Mouse (Mus musculus) midbrain, embryonic 15.5 days (tissue): ENCODE measurements around the gene Ube2t. TPM values are rescaled to one million over a fixed set of nuclear protein-coding genes. Genes with fewer than 3 reads are reported as not detected.

Experiments
- ATAC-seq: fragments of 200-750 bp; cut with Nextera tagmentation; replicated peaks from 2 replicates; pipeline ENCODE4 v1.8.0; 2017; ENCODE audit warnings: moderate TSS enrichment
- H3K27ac ChIP-seq: fragments of 300-500 bp; sonication (generic); 2 replicates; pipeline ENCODE4 v1.5.1; 2015; ENCODE audit warnings: mild to moderate bottlenecking, inconsistent platforms
- H3K27me3 ChIP-seq: fragments of 300-500 bp; sonication (generic); replicated peaks from 2 replicates; pipeline ENCODE4 v1.6.1; 2015; ENCODE audit warnings: inconsistent platforms
- H3K36me3 ChIP-seq: fragments of 300-500 bp; sonication (generic); replicated peaks from 2 replicates; pipeline ENCODE4 v1.6.1; 2015; ENCODE audit warnings: inconsistent platforms
- H3K4me1 ChIP-seq: fragments of 300-500 bp; sonication (generic); 2 replicates; pipeline ENCODE4 v1.6.1; 2015; ENCODE audit warnings: inconsistent platforms
- H3K4me2 ChIP-seq: fragments of 300-500 bp; sonication (generic); 2 replicates; pipeline ENCODE4 v1.6.1; 2015; ENCODE audit warnings: inconsistent platforms, mild to moderate bottlenecking, moderate library complexity
- H3K4me3 ChIP-seq: fragments of 300-500 bp; sonication (generic); 2 replicates; pipeline ENCODE4 v1.5.1; 2015; ENCODE audit warnings: mild to moderate bottlenecking, inconsistent platforms
- H3K9ac ChIP-seq: fragments of 300-500 bp; sonication (generic); 2 replicates; pipeline ENCODE4 v1.6.1; 2015; ENCODE audit warnings: mild to moderate bottlenecking, inconsistent platforms
- H3K9me3 ChIP-seq: fragments of 300-500 bp; sonication (generic); 2 replicates; pipeline ENCODE4 v1.6.1; 2016; ENCODE audit warnings: inconsistent platforms
- WGBS: fragments of 180-500 bp; shearing (Covaris S2); methylation state at CpG from one replicate; pipeline ENCODE4 v1.1.7; 2015; ENCODE audit warnings: mixed read lengths; 5-methylcytosine and 5-hydroxymethylcytosine counted together
- polyA plus RNA-seq: library from polyadenylated mRNA; unstranded; fragments of >200 nt; fragmentation: Nextera tagmentation; extraction: Ambion mirVana; gene quantifications from 2 replicates; pipeline ENCODE4 v1.2.1, GENCODE M21; 2015

Gene Ube2t
- polyA plus RNA-seq: 10.4 and 11.9 TPM in 2 replicates

DNA sequence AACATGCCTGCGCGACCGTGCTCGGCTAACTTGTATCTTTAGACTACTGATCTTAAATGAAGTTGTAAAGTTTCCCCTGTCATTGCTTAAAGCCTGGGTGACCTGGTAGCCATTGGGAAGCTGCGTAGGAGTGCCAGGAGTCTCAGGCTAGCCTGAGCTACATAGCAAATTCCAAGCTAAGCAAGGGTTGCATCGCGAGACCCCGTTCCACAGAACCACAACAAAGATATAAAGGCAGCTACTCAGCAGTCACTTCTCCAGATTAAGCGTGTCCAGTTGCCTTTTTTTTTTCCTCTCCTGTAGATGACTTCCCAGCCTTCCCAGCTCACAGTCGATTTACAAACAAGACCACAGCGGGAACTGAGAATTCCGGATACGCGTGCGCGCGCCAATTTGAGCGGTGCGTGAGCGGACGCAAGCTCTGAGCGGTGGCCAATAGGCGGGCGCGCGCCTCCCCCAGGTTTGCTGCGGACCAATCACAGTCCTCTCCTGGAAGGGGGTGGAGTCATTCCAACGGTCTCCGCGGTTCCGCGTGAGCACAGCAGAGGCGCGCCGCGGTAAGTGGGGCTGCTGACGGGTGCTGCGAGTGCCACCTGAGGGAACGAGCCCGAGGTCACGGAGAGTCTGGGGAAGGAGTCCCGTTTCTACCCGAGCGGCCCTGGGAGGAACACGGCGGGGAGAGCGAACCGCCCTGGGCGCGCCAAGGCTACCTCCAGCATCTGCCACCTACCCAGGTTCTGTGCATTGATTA, at the start of gene Ube2t:
Gene Ube2t (plus strand): TSS at position 513 of the 751 bp plus-strand sequence.
- WGBS: 2% methylated on average over 50 of the region's 50 CpGs
- Histone ChIP-seq H3K9me3 (no peaks in the 10 kb centered on the region), H3K27me3 (no peaks in the 10 kb centered on the region), H3K27ac (peak within 1 kb of the TSS; percentile 43; the same call in 1 of the 2 replicates), H3K4me3 (peak within 1 kb of the TSS; percentile 85), H3K36me3 (no peaks in the 10 kb centered on the region), H3K4me2 (peak within 1 kb of the TSS; percentile 82), H3K4me1 (peaks cover 13% of the 10 kb centered on the region), H3K9ac (peak within 1 kb of the TSS; percentile 55)
- peak; percentile 100 for ATAC-seq

DNA sequence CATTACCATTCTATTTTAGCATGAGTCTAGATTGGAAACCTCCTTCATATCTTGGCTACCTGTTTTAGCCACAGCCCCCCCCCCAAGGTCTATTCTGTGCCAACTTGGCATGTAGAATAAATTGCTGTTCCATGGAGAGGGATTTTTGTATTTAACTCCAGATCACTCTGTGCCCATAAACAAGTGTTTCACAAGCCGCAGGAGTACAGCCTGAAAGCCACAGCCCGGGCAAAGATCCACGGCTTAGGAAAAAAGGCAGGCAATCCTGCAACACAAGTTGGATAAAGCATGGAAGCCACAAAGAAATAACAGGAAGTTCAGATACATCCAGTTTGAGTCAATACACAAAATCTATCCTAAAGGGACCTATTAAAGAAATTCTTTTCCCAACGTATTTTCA, 48.8 kb upstream of the Ube2t start:
- no peaks in the 10 kb centered on the region for H3K27me3 ChIP-seq
- ATAC-seq: no peak
- no peak overlapping the region for H3K4me3 ChIP-seq
- WGBS: 86% methylated on average over 4 of the region's 4 CpGs
- no peaks in the 10 kb centered on the region for H3K4me1 ChIP-seq
- H3K9ac ChIP-seq: no peak overlapping the region
- H3K27ac ChIP-seq: no peak overlapping the region
- no peak overlapping the region for H3K4me2 ChIP-seq
- H3K9me3 ChIP-seq: no peaks in the 10 kb centered on the region
- no peaks in the 10 kb centered on the region for H3K36me3 ChIP-seq

DNA sequence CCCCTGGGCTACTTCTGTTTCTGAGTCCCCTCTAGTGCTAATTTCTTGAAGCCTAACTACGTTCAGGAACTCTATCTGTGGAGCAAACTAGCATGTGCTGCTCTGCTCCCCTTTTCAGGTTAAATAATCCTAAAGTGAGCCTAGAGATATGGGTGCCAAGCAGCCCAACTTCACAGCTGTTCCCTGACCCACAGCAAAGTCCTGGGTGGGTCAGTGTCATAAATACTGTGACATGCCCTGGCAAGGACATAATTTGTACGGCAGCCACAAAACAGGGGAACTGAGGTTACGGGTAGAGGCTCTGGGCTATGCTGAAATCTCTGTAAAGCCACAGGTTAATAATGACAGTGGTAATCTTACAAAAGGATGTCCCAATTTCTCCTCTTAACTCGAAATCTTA, 46.9 kb upstream of the Ube2t start:
- Histone ChIP-seq H3K9me3 (no peaks in the 10 kb centered on the region), H3K9ac (no peak overlapping the region), H3K27me3 (no peaks in the 10 kb centered on the region), H3K36me3 (no peaks in the 10 kb centered on the region), H3K4me3 (no peak overlapping the region), H3K4me2 (no peak overlapping the region), H3K27ac (no peak overlapping the region), H3K4me1 (no peaks in the 10 kb centered on the region)
- WGBS: 85% methylated on average over 4 of the region's 4 CpGs
- no peak for ATAC-seq

DNA sequence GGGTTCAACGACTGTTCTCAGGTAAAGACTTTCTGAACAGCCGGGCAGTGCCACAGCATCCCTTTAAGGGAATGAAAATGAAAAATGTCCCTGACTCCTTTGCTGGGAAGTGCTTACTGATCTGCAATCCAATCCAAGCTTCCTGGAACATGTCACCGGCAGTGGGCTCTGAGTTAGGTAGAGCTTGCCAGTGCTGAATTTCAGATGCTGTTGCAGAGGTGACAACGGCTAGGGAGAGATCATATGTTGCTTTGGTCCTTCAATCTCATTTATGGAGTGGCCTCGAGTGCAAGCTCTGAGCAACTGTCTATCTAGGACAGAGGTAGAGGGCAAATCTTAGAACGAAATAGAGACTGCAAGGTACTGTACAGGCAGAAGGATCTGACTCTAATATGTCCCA, 43.4 kb upstream of the Ube2t start:
- no peak overlapping the region for H3K4me3 ChIP-seq
- no peak overlapping the region for H3K4me2 ChIP-seq
- WGBS: 90% methylated on average over 6 of the region's 6 CpGs
- no peaks in the 10 kb centered on the region for H3K27me3 ChIP-seq
- H3K9me3 ChIP-seq: no peaks in the 10 kb centered on the region
- H3K4me1 ChIP-seq: no peaks in the 10 kb centered on the region
- H3K36me3 ChIP-seq: no peaks in the 10 kb centered on the region
- no peak overlapping the region for H3K27ac ChIP-seq
- no peak overlapping the region for H3K9ac ChIP-seq
- no peak for ATAC-seq

DNA sequence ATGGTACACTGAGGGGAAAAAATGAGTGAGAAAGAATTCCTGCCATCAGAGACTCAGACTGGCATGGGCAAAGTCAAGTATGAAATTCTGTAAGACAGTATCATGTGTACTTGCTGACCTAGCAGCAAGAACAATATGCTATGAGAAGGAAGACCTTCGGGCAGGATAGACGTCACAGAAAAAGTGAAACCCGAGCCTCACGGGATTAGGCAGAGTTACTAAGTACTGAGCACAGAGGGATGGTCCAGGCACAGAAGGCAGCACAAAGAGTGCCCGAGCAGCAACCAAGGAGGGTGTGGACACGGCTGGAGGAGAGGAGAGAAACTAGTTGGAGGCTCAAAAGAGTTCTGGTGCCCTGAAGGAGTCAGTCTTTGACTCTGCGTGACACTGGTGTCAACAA, 29.9 kb upstream of the Ube2t start:
- Histone ChIP-seq H3K27ac (no peak overlapping the region), H3K9me3 (no peaks in the 10 kb centered on the region), H3K27me3 (no peaks in the 10 kb centered on the region), H3K4me1 (no peaks in the 10 kb centered on the region), H3K9ac (no peak overlapping the region), H3K4me3 (no peak overlapping the region), H3K36me3 (no peaks in the 10 kb centered on the region), H3K4me2 (no peak overlapping the region)
- 35% methylated on average over 7 of the region's 7 CpGs for WGBS
- no peak for ATAC-seq

DNA sequence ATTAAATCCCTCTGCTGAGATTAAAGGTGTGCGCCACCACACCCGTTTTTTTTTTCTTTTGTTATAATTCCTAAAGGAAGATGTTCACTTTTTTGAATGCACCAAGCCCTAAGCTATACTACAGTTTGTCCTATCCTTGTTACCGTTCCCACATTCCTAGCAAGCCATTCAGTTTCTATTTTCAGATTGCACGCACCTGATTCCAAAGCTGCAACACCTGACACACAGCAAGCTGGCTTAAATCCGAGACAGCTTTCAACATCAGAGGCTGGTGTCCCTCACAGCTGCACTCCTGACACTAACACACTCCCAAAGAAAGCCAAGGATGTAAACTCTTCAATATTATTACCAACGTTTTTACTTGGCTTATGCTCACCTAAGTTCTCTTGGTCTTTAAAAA, 26.0 kb upstream of the Ube2t start:
- Histone ChIP-seq H3K36me3 (no peaks in the 10 kb centered on the region), H3K4me3 (no peak overlapping the region), H3K9ac (no peak overlapping the region), H3K27me3 (no peaks in the 10 kb centered on the region), H3K4me2 (no peak overlapping the region), H3K9me3 (no peaks in the 10 kb centered on the region), H3K27ac (no peak overlapping the region), H3K4me1 (no peaks in the 10 kb centered on the region)
- WGBS: 93% methylated on average over 6 of the region's 6 CpGs
- no peak for ATAC-seq

DNA sequence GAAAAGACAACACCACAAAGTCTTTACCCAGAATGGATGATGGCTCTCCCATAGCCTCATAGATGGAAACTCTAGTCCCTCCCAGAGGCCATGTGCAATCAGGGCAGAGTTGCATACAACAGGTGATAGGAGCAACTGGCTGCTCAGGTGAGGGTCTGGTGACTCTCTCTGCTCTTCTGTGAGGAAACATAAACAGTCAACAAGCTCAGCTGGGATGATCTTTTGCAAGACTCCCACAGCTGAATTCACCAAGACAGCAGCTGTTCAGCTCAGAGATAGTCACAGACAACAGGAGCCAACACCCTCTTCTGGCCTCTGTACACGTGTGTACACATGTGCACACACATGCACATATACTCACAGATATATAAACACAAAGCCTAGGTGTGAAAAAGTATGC, 24.1 kb upstream of the Ube2t start:
- Histone ChIP-seq H3K4me2 (no peak overlapping the region), H3K9ac (no peak overlapping the region), H3K27ac (no peak overlapping the region), H3K36me3 (no peaks in the 10 kb centered on the region), H3K4me1 (no peaks in the 10 kb centered on the region), H3K9me3 (no peaks in the 10 kb centered on the region), H3K4me3 (no peak overlapping the region), H3K27me3 (no peaks in the 10 kb centered on the region)
- WGBS: 89% methylated on average over 1 of the region's 1 CpGs
- ATAC-seq: no peak

DNA sequence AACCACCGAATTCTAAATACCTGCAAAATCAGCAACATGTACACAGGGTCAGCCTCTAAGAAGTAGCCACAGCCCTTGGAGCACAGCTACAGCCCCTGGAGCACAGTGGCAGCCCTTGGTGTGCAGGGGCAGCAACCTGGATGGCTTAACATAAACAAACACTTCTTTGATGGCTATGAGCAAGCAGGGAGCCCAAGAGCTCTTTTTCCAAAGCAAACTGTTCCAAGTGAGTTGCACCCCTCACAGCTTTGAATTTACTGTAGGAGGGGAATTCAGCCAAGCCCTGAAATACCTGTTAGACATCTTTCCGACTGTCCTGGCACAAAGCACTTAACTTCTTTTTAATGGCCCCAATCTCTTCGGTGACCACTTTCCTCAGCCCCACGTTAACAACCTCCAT, 21.5 kb upstream of the Ube2t start:
- no peak for ATAC-seq
- 72% methylated on average over 4 of the region's 4 CpGs for WGBS
- Histone ChIP-seq H3K36me3 (no peaks in the 10 kb centered on the region), H3K27me3 (no peaks in the 10 kb centered on the region), H3K4me1 (no peaks in the 10 kb centered on the region), H3K9me3 (no peaks in the 10 kb centered on the region), H3K4me2 (no peak overlapping the region), H3K27ac (no peak overlapping the region), H3K9ac (no peak overlapping the region), H3K4me3 (no peak overlapping the region)

DNA sequence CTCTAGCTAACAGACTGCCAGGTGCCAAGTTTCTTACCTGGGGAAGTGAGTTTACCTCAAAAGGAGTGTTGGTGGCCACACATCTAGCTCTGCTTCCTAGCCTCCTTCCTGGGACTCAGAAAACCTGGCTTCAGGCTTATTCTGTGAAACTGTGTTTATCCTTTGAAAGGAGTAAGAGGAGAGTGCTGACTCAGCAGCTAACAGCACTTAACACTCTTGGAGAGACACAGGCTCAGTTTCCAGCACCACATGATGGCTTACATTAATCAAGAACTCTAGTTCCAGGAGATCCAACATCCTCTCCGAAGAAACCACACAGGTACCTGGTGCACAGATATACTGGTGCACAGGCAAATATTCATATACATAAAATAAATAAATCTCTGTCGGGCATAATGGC, 19.5 kb upstream of the Ube2t start:
- no peaks in the 10 kb centered on the region for H3K4me1 ChIP-seq
- H3K27me3 ChIP-seq: no peaks in the 10 kb centered on the region
- H3K9ac ChIP-seq: no peak overlapping the region
- no peaks in the 10 kb centered on the region for H3K9me3 ChIP-seq
- H3K4me2 ChIP-seq: no peak overlapping the region
- ATAC-seq: no peak
- H3K36me3 ChIP-seq: no peaks in the 10 kb centered on the region
- H3K27ac ChIP-seq: no peak overlapping the region
- WGBS: 92% methylated on average over 2 of the region's 2 CpGs
- no peak overlapping the region for H3K4me3 ChIP-seq

DNA sequence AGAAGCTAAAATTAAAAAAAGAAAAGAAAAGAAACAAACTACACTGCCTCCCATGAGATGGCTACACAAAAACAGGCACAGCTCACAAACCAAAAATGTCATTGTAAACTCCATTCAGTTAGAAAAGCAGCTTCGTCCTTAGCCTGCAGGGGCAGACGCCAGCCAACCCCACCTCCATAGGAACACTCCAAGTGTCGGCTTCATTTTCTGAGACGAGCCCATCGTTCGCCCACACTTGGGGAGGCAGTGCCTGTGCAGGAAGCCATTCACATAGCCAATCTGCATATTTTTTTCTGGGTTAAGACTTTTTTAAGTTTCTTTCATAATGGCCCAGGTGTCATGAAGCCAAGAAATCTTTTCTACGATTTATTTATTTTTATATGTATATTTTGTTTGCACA, 14.8 kb upstream of the Ube2t start:
- H3K4me2 ChIP-seq: no peak overlapping the region
- WGBS: 79% methylated on average over 7 of the region's 7 CpGs
- H3K9ac ChIP-seq: no peak overlapping the region
- no peak overlapping the region for H3K27ac ChIP-seq
- no peaks in the 10 kb centered on the region for H3K9me3 ChIP-seq
- H3K36me3 ChIP-seq: no peaks in the 10 kb centered on the region
- ATAC-seq: no peak
- H3K4me1 ChIP-seq: no peaks in the 10 kb centered on the region
- H3K27me3 ChIP-seq: no peaks in the 10 kb centered on the region
- H3K4me3 ChIP-seq: no peak overlapping the region

DNA sequence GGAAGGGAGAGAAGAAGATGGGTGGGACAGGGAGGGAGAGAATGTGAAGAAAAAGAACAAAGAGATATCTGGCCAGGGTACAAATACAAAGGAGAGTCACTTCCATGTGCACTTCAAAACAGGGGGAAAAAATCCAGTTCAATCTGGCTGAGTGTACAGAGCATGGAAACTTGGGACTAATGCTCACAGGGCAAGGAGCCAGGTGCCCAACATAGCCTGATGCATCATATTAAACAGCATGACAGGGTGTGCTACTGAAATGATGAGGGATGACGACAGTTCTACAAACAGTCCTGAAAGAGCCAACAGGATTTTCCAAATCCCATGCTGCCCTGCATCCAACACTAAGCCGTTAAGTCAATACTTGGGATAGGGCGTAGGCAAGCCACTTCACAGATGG, 12.4 kb upstream of the Ube2t start:
- no peaks in the 10 kb centered on the region for H3K27me3 ChIP-seq
- 82% methylated on average over 3 of the region's 3 CpGs for WGBS
- H3K4me2 ChIP-seq: no peak overlapping the region
- no peaks in the 10 kb centered on the region for H3K9me3 ChIP-seq
- H3K36me3 ChIP-seq: no peaks in the 10 kb centered on the region
- H3K27ac ChIP-seq: no peak overlapping the region
- ATAC-seq: no peak
- H3K4me1 ChIP-seq: peaks cover 10% of the 10 kb centered on the region
- no peak overlapping the region for H3K9ac ChIP-seq
- H3K4me3 ChIP-seq: no peak overlapping the region

DNA sequence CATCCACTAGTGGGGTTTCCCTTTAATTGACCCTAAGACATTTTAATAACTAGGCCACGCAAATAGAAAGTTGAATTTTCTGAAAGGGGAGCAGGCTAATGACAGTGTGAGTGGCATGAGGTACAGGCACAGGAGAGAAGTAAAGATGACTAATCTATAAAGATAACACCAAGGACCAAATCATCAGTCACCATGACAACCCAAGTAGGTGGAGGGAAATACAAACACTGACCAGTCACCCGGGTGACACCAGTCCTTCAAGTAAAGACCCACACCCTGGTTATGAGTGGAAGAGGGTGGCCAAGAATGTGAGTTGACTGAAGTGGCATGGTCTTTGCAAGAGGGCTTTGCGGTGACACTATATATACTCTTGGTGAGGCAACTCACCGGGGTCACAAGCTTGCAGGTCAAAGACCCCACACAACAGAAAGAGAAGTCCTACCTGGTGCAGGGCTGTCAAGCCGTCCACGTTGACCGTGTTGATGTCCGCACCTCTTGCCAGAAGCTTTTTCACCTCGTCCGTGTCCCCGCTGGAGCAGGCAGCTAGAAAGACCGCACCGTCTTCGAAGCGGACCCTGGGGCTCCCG, 7.2 kb upstream of the Ube2t start:
- WGBS: 4% methylated on average over 16 of the region's 16 CpGs
- peaks cover 14% of the 10 kb centered on the region for H3K4me1 ChIP-seq
- H3K27ac ChIP-seq: peak overlapping the region; percentile 90
- ATAC-seq: peak; percentile 65
- peak overlapping the region; percentile 82 for H3K9ac ChIP-seq
- no peaks in the 10 kb centered on the region for H3K27me3 ChIP-seq
- H3K9me3 ChIP-seq: no peaks in the 10 kb centered on the region
- peak overlapping the region; percentile 70 for H3K4me2 ChIP-seq
- H3K4me3 ChIP-seq: peak overlapping the region; percentile 66
- H3K36me3 ChIP-seq: no peaks in the 10 kb centered on the region

DNA sequence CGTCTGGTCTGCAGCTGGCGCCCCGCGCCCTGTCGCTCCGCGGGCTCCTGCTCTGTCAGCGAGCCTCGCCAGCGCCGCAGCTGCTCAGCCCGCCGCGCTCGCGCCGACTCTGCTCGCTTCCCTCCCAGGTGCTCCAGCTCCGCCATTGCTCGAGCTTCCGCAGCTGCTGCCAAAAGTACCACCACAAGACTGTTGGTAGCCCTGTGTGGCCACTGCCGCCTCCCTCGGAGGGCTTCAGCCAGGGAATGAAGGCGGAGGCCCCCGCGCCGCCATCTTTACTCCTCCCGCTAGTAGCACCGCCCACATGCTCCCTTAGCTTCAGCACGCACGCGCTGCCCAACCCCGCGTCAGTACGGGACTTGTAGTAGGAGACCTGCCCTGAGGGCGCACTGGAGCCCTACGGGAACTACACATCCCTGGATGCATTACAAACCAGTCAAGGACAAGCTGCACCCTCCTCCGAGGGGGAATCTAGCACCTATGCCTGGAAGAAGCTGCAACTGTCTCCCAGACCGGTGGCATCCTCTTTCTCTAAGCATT, 6.7 kb upstream of the Ube2t start, which contains the start of gene Ppp1r12b:
Gene Ppp1r12b (minus strand): TSS at position 306 of the 540 bp plus-strand sequence.
- under 1% methylated on average over 39 of the region's 39 CpGs for WGBS
- peak; percentile 99 for ATAC-seq

More for the DNA sequence above, 6.7 kb upstream of the Ube2t start, which contains the start of gene Ppp1r12b:
- Histone ChIP-seq H3K9me3 (no peaks in the 10 kb centered on the region), H3K27ac (peak within 1 kb of the TSS; percentile 90), H3K27me3 (no peaks in the 10 kb centered on the region), H3K4me3 (peak within 1 kb of the TSS; percentile 66), H3K4me2 (peak within 1 kb of the TSS; percentile 70), H3K4me1 (peaks cover 14% of the 10 kb centered on the region), H3K36me3 (no peaks in the 10 kb centered on the region), H3K9ac (peak within 1 kb of the TSS; percentile 82)
